Mouse (Mus musculus) hindbrain, embryonic 11.5 days (tissue): Measurements from ENCODE around the gene Slc38a9. TPM values are rescaled to one million over a fixed set of nuclear protein-coding genes. Genes with fewer than 3 reads are reported as not detected.

Experiments used
- ATAC-seq: fragments of 200-750 bp; cut with Nextera tagmentation; 2 replicates; pipeline ENCODE4 v1.8.0; 2017; ENCODE audit warnings: mild to moderate bottlenecking, moderate TSS enrichment, moderate library complexity; ENCODE audit not compliant: low FRiP score
- DNase-seq: peaks from one replicate; pipeline ENCODE4 v3.0.0-alpha.2; 2015; ENCODE audit warnings: low spot score
- H3K27ac ChIP-seq: fragments of 300-500 bp; sonication (generic); 2 replicates; pipeline ENCODE4 v1.5.1; 2014; ENCODE audit warnings: mild to moderate bottlenecking, low read depth, low read length
- H3K27me3 ChIP-seq: fragments of 300-500 bp; sonication (generic); 2 replicates; pipeline ENCODE4 v1.6.1; 2014; ENCODE audit warnings: mild to moderate bottlenecking, low read length, moderate library complexity, mixed read lengths; ENCODE audit not compliant: control insufficient read depth, insufficient read depth
- H3K36me3 ChIP-seq: fragments of 300-500 bp; sonication (generic); 2 replicates; pipeline ENCODE4 v1.6.1; 2014; ENCODE audit warnings: mild to moderate bottlenecking, low read length, moderate library complexity, mixed read lengths; ENCODE audit not compliant: control insufficient read depth, insufficient read depth
- H3K4me1 ChIP-seq: fragments of 300-500 bp; sonication (generic); replicated peaks from 2 replicates; pipeline ENCODE4 v1.6.1; 2014; ENCODE audit warnings: low read length, mixed read lengths; ENCODE audit not compliant: control insufficient read depth, insufficient read depth
- H3K4me2 ChIP-seq: fragments of 300-500 bp; sonication (generic); replicated peaks from 2 replicates; pipeline ENCODE4 v1.6.1; 2014; ENCODE audit warnings: mild to moderate bottlenecking, low read depth, low read length
- H3K4me3 ChIP-seq: fragments of 300-500 bp; sonication (generic); 2 replicates; pipeline ENCODE4 v1.5.1; 2014; ENCODE audit warnings: low read depth, low read length
- H3K9ac ChIP-seq: fragments of 300-500 bp; sonication (generic); 2 replicates; pipeline ENCODE4 v1.6.1; 2014; ENCODE audit warnings: low read depth, low read length
- H3K9me3 ChIP-seq: fragments of 300-500 bp; sonication (generic); 2 replicates; pipeline ENCODE4 v1.6.1; 2016; ENCODE audit warnings: low read length; ENCODE audit not compliant: control insufficient read depth
- WGBS: fragments of 180-500 bp; shearing (Covaris S2); extraction: QIAGEN DNeasy Blood & Tissue Kit; methylation state at CpG from one replicate; pipeline ENCODE4 v1.1.7; 2014; 5-methylcytosine and 5-hydroxymethylcytosine counted together
- polyA plus RNA-seq: library from polyadenylated mRNA; unstranded; fragments of >200 nt; fragmentation: Nextera tagmentation; extraction: Ambion mirVana; gene quantifications from 2 replicates; pipeline ENCODE4 v1.2.1, GENCODE M21; 2014

Slc38a9 gene
- polyA plus RNA-seq, 1 experiment from 2014 or later, result 25.2 TPM

DNA sequence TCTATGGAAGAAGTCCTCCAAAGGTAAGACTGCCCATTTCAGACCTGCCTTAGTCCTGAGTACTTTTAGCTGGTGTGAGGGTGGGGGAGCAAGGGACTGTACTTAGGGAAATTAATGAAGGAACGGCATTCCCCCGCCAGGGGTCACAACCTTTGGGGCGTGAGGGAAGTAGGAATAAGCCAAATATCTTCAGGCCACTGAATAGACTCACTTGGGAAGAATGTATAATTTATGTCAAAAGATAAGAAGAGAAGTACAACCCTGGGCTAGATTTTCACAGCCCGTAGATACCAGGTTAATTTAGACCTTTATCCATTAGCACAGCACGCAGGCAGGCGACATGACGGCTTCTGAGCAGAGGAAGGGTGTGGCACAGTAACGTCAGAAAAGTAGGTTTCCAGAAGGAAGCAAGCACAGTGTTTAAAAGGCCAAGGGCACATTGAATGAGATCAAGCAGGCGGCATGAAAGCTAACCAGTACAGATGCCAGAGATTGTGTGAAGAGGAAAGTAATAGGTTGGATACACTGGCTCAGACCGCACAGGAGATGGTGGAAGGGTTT is 103.1 kb downstream of the Slc38a9 start:
- Histone ChIP-seq H3K4me1 (no peaks in the 10 kb centered on the region), H3K4me3 (no peak overlapping the region), H3K36me3 (no peaks in the 10 kb centered on the region), H3K4me2 (no peak overlapping the region), H3K9me3 (peaks cover 11% of the 10 kb centered on the region), H3K27me3 (no peaks in the 10 kb centered on the region), H3K27ac (no peak overlapping the region), H3K9ac (no peak overlapping the region)
- WGBS, result 83% methylated on average over 10 of the region's 10 CpGs
- DNase-seq (no peak), ATAC-seq (no peak)

GRCm38 (mm10) chr13:112764556-112764955 is 104.0 kb downstream of the Slc38a9 start:
- H3K9me3 ChIP-seq, result peaks cover 11% of the 10 kb centered on the region
- DNase-seq, result no peak
- no peaks in the 10 kb centered on the region for H3K27me3 ChIP-seq
- H3K9ac ChIP-seq, result no peak overlapping the region
- no peak overlapping the region for H3K27ac ChIP-seq
- H3K36me3 ChIP-seq, result no peaks in the 10 kb centered on the region
- H3K4me3 ChIP-seq, result no peak overlapping the region
- WGBS, result 82% methylated on average over 5 of the region's 5 CpGs
- H3K4me1 ChIP-seq, result no peaks in the 10 kb centered on the region
- H3K4me2 ChIP-seq, result no peak overlapping the region
- no peak for ATAC-seq

- ATAC-seq (no peak), DNase-seq (no peak)
- 96% methylated on average over 3 of the region's 3 CpGs for WGBS
- H3K4me1 ChIP-seq, result no peaks in the 10 kb centered on the region
- H3K9me3 ChIP-seq, result peaks cover 11% of the 10 kb centered on the region
- no peak overlapping the region for H3K4me3 ChIP-seq
- H3K27ac ChIP-seq, result no peak overlapping the region
- no peaks in the 10 kb centered on the region for H3K27me3 ChIP-seq
- H3K9ac ChIP-seq, result no peak overlapping the region
- H3K36me3 ChIP-seq, result no peaks in the 10 kb centered on the region
- H3K4me2 ChIP-seq, result no peak overlapping the region
Observed at GRCm38 (mm10) chr13:112765654-112766053, 105.1 kb downstream of the Slc38a9 start.

GRCm38 (mm10) chr13:112770528-112771328 is 110.2 kb downstream of the Slc38a9 start:
- H3K27me3 ChIP-seq, result no peaks in the 10 kb centered on the region
- no peaks in the 10 kb centered on the region for H3K36me3 ChIP-seq
- peaks cover 11% of the 10 kb centered on the region for H3K9me3 ChIP-seq
- no peak overlapping the region for H3K4me2 ChIP-seq
- no peak overlapping the region for H3K9ac ChIP-seq
- ATAC-seq (peak; percentile 78), DNase-seq (peak; percentile 66)
- H3K4me1 ChIP-seq, result no peaks in the 10 kb centered on the region
- 27% methylated on average over 11 of the region's 11 CpGs for whole genome bisulfite sequencing
- no peak overlapping the region for H3K27ac ChIP-seq
- H3K4me3 ChIP-seq, result no peak overlapping the region

DNA sequence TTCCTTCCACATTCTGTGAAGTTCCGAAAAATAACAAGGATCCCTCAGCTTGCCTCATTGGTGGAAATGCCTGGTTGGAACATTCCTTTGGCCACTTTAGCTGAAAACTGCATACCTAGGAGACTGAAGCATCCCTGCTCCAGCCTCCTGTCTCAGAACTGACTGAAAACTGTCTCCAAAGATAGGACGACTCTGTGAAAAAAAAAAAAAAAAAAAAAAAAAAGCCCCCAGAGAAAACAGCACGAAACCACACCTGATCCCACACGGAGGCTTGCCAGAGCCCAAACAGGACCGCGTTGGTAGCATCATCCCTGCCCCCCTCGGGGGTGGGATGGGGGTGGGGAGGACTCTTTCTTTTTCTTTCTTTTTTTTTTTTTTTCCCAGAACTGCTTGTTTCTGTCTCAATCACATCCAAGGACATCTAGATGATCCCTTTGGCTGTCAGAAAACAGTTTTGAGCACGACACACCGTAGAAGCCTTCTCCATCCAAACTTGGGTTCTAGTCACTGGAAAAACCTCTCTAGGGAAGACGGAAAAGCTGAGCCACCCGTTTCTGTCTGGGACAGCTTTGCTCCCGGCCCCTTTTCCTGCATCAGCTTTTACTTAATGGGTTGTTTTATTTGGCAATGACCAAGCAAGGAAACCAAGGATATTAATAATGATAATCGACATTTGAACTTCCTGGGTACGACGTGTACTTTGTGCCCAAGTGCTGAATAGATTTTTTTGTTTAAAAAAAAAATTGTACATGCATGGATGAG is 111.1 kb downstream of the Slc38a9 start:
- no peaks in the 10 kb centered on the region for H3K4me1 ChIP-seq
- peaks cover 11% of the 10 kb centered on the region for H3K9me3 ChIP-seq
- ATAC-seq (no peak), DNase-seq (no peak)
- H3K27me3 ChIP-seq, result no peaks in the 10 kb centered on the region
- no peaks in the 10 kb centered on the region for H3K36me3 ChIP-seq
- WGBS, result 50% methylated on average over 15 of the region's 15 CpGs
- H3K4me2 ChIP-seq, result no peak overlapping the region
- H3K4me3 ChIP-seq, result no peak overlapping the region
- no peak overlapping the region for H3K9ac ChIP-seq
- H3K27ac ChIP-seq, result no peak overlapping the region

DNA sequence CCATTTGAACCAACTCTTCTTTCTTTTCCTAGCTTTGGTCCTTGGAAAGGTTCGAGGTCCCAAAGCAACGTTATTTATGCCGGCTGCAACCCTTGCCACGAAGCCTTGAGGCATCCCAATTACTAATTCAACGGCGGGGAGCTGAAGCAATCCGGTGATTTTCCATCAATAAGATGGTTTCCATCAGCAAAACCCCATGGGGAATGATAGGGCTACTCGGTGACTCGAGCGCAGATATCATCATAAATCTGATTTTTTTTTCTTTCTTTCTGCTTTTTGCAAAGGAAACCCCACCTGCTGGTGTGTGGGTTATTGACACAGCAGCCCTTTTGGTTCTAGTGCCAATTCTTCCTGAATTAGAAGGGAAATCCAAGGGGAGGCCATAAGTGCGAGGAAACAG is 111.7 kb downstream of the Slc38a9 start:
- DNase-seq (peak; percentile 14), ATAC-seq (no peak)
- Histone ChIP-seq H3K4me3 (no peak overlapping the region), H3K4me1 (no peaks in the 10 kb centered on the region), H3K27me3 (no peaks in the 10 kb centered on the region), H3K4me2 (no peak overlapping the region), H3K9me3 (peaks cover 8% of the 10 kb centered on the region), H3K36me3 (no peaks in the 10 kb centered on the region), H3K27ac (no peak overlapping the region), H3K9ac (no peak overlapping the region)
- WGBS, result 61% methylated on average over 11 of the region's 11 CpGs

DNA sequence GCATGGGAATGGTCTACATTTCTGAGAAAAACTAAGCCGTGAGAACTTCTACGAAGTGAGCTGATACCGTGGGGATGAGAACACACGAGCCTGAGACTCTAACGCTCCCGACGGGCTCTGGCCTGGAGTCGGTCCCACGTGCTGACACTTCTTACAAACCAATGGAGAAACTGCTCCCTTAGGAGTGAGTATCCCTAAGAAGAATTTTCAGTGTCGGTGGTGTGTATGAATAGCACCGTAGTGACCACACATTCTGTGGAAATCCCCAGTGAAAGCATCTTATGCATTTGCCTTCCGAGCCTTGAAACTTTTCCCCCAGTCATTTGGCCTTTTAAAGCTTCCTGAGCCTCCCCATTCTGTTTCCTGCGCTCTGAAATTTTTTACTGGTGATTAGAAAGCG is 112.3 kb downstream of the Slc38a9 start:
- Histone ChIP-seq H3K4me2 (no peak overlapping the region), H3K9me3 (peaks cover 2% of the 10 kb centered on the region), H3K27ac (no peak overlapping the region), H3K27me3 (no peaks in the 10 kb centered on the region), H3K4me1 (no peaks in the 10 kb centered on the region), H3K36me3 (no peaks in the 10 kb centered on the region), H3K4me3 (no peak overlapping the region), H3K9ac (no peak overlapping the region)
- ATAC-seq (no peak), DNase-seq (no peak)
- 83% methylated on average over 14 of the region's 14 CpGs for WGBS

DNA sequence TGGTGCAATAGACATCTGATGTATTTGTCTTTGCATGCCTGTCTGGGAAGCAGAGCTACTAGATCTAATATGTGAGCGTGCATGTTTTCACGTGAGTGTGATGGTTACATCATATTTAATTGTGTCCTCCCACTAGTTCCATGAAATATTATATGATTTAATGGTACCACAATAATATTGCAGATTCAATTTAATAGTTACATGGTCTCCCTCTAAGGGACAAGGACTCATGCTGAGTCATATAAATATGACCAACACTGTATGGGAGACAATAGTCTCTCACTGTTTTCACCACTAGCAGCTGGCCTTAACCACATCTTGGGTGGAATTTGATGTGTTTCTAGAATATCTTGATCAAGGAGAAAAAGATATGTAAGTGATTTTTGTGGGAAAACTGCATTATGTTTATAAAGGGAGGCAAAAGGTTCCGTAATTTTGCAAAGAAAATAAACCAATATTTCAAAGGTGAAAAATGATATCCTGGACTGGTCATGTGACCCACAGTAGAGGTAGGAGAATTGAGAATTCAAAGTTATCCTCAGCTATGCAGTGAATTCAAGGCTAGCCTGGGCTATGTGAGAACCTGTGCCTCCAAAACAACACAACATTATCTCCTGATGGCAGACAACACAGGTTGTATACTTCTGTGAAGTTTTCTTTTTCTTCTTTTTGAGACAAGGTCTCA is 113.6 kb downstream of the Slc38a9 start:
- 92% methylated on average over 3 of the region's 3 CpGs for WGBS
- Histone ChIP-seq H3K27me3 (no peaks in the 10 kb centered on the region), H3K4me3 (no peak overlapping the region), H3K4me2 (no peak overlapping the region), H3K4me1 (no peaks in the 10 kb centered on the region), H3K9ac (no peak overlapping the region), H3K27ac (no peak overlapping the region), H3K9me3 (no peaks in the 10 kb centered on the region), H3K36me3 (no peaks in the 10 kb centered on the region)
- DNase-seq (no peak), ATAC-seq (no peak)
